Mouse (Mus musculus): ENCODE measurements at regions not wholly inside any gene's neighbourhood (a gene's known extent, or its start where the extent isn't known, plus 50 kb on each side); places are given as distances from the start of the nearest gene placed in this dataset.

DNA sequence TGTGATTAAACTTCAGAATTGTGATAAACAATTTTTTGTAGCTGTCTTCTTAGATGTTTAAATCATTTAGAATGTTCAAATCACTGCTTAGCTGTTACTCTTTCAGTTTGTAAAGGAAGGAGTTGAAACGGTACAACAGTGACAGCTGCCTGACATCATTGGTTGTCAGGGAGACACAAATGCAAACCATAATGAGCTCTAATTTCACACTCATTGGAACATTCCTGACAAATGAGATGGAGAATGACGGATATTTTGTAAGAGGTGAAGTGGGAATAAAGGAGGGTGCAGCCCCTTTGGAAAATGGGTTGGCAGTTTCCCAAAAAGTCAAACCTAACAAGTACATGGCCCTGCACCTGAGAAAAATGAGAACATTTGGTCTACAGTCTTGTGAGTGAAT, 62.5 kb downstream of the Rad51ap2 start:
- Histone ChIP-seq H3K4me3 (no peak overlapping the region), H3K4me1 (replicated peaks) (no peaks in the 10 kb centered on the region), H3K27ac (replicated peaks) (no peak overlapping the region), H3K4me2 (no peak overlapping the region), H3K36me3 (no peaks in the 10 kb centered on the region), H3K27me3 (no peaks in the 10 kb centered on the region), H3K9me3 (no peaks in the 10 kb centered on the region), H3K9ac (no peak overlapping the region)
- ATAC-seq (ENCODE audit: low read depth): no peak
- WGBS: 44% methylated on average over 2 of the region's 2 CpGs

DNA sequence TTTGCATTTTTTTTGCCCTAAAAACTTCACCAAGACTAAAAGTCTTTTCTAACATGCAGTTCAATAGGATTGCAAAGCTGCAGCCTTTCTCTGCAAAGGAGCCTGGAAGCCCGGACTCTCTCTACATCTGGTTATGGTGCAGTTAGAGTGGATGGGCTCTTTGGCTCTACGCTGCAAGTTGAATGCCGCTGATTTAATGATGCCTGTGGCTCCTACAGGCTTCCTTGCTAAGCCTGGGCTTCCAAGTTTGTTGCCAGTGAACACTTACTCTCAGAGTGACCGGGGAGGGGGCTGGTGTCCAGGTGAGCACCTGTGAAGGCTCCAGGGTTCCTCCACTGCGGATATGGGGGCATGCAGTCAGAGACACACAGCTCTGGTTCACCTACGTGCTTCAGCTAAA, 107.0 kb downstream of the Rad51ap2 start:
- ATAC-seq (ENCODE audit: low read depth): no peak
- no peak overlapping the region for H3K4me3 ChIP-seq
- no peaks in the 10 kb centered on the region for H3K4me1 ChIP-seq (replicated peaks)
- H3K9me3 ChIP-seq: no peaks in the 10 kb centered on the region
- H3K36me3 ChIP-seq: no peaks in the 10 kb centered on the region
- no peak overlapping the region for H3K4me2 ChIP-seq
- WGBS: 86% methylated on average over 6 of the region's 6 CpGs
- no peak overlapping the region for H3K9ac ChIP-seq
- no peaks in the 10 kb centered on the region for H3K27me3 ChIP-seq
- no peak overlapping the region for H3K27ac ChIP-seq (replicated peaks)

DNA sequence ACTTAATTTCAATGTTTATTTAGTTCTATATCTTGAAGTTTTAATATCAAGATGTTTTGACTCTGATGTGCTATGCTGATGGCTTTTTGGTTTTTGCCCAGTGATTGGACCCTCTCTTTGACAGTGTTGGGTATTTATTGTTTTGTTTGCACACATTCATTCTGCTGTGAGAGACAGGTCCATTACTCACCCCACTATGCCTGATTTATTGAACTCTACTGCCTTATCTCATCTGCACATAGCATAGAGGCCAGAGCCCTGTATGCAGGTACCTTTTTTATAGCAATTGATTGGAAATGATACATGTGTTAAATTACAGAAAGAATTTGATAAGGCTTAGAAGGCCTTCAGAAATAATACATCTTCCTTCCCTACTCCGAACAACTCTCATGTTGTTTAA, 114.3 kb downstream of the Rad51ap2 start:
- Histone ChIP-seq H3K27ac (replicated peaks) (no peak overlapping the region), H3K4me2 (no peak overlapping the region), H3K36me3 (no peaks in the 10 kb centered on the region), H3K4me1 (replicated peaks) (no peaks in the 10 kb centered on the region), H3K27me3 (no peaks in the 10 kb centered on the region), H3K9ac (no peak overlapping the region), H3K4me3 (no peak overlapping the region), H3K9me3 (no peaks in the 10 kb centered on the region)
- 83% methylated on average over 1 of the region's 1 CpGs for WGBS
- ATAC-seq (ENCODE audit: low read depth): peak; percentile 69

DNA sequence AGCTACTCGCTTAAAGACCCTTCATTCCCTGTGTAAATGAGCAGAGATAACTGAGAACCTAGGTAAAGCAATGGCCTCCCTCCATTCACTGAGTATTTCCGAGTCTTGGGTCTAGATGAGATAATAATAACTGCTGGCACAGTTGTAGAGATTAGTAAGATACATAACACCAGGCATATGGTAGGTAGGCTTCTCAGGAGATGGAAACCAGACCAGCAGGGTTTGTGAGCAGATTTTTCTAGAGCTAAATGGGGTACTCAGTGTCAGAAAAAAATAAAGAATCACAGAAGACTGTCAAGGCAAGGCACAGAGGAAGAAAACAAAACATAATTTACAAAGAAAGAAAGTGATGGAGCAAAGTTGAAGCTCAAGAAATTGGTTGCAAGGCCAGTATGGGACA, 148.1 kb downstream of the Rad51ap2 start:
- Histone ChIP-seq H3K36me3 (no peaks in the 10 kb centered on the region), H3K4me3 (no peak overlapping the region), H3K9ac (no peak overlapping the region), H3K27ac (replicated peaks) (no peak overlapping the region), H3K4me1 (replicated peaks) (no peaks in the 10 kb centered on the region), H3K4me2 (no peak overlapping the region), H3K9me3 (no peaks in the 10 kb centered on the region), H3K27me3 (no peaks in the 10 kb centered on the region)
- no peak for ATAC-seq (ENCODE audit: low read depth)
- 81% methylated on average over 2 of the region's 2 CpGs for WGBS

DNA sequence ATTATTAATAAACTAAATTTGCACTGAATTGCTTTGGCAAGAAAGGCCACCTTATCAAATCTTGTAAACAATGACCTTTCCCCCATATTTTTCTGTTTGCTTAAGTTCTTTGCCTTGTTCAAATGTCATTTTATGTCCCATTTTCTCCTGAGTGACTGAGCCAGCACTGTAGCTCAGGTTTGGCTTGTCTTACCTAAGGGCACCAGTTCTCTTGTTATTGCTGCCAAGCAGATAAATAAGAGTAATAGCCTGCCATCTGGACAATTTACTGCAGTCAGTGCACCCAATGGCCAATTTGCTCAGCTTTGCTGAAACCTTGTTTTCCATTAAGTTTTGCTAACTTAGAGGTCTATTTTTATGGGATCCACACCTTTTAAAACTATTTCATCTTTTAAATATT, 152.9 kb downstream of the Rad51ap2 start:
- Histone ChIP-seq H3K27me3 (no peaks in the 10 kb centered on the region), H3K4me3 (no peak overlapping the region), H3K9me3 (no peaks in the 10 kb centered on the region), H3K9ac (no peak overlapping the region), H3K27ac (replicated peaks) (no peak overlapping the region), H3K4me1 (replicated peaks) (no peaks in the 10 kb centered on the region), H3K36me3 (no peaks in the 10 kb centered on the region), H3K4me2 (no peak overlapping the region)
- no peak for ATAC-seq (ENCODE audit: low read depth)

DNA sequence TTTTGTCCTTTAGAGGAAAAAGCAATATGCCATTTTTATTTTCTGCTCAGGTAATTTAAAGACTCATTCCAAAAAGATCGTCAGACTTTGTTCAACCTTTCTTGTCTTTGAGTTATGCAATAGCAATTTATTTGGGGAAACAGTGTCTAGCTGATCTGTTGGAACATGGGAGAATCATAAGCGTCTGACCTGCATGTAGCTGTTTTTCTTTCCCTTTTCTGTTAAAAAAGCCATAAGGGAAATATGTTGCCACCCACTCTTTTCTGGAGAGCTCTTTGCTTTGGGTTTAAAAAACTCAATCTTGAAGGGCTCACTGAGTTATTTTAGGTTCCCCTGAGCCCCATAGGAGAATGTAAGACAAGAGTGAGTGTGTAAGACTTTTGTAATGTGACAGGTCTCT, 155.8 kb downstream of the Rad51ap2 start:
- no peak overlapping the region for H3K27ac ChIP-seq (replicated peaks)
- no peak overlapping the region for H3K4me3 ChIP-seq
- 82% methylated on average over 2 of the region's 2 CpGs for WGBS
- ATAC-seq (ENCODE audit: low read depth): no peak
- no peaks in the 10 kb centered on the region for H3K27me3 ChIP-seq
- no peaks in the 10 kb centered on the region for H3K4me1 ChIP-seq (replicated peaks)
- H3K9me3 ChIP-seq: no peaks in the 10 kb centered on the region
- no peak overlapping the region for H3K9ac ChIP-seq
- H3K36me3 ChIP-seq: no peaks in the 10 kb centered on the region
- no peak overlapping the region for H3K4me2 ChIP-seq

DNA sequence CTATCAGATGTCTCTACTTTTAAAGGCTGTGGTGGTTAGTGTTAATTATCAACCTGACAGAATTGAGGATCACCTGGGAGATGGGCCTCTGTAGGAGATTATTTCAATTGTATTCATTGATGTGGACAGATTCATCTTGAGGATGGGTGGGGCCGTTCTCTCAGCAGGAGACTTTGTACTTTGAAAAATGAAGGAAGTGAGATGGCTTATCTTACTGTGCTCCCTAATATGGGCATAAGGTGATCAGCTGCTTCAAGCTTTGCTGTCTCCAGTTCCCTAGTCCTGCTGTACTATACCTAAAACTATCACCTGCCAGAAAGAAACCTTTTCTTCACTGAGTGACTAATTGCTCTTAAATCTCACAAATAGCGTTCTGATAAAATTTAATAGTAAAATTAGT, 159.4 kb downstream of the Rad51ap2 start:
- Histone ChIP-seq H3K9ac (no peak overlapping the region), H3K27me3 (no peaks in the 10 kb centered on the region), H3K4me1 (replicated peaks) (no peaks in the 10 kb centered on the region), H3K27ac (replicated peaks) (no peak overlapping the region), H3K4me3 (no peak overlapping the region), H3K36me3 (no peaks in the 10 kb centered on the region), H3K4me2 (no peak overlapping the region), H3K9me3 (no peaks in the 10 kb centered on the region)
- no peak for ATAC-seq (ENCODE audit: low read depth)
- WGBS: 72% methylated on average over 2 of the region's 2 CpGs

DNA sequence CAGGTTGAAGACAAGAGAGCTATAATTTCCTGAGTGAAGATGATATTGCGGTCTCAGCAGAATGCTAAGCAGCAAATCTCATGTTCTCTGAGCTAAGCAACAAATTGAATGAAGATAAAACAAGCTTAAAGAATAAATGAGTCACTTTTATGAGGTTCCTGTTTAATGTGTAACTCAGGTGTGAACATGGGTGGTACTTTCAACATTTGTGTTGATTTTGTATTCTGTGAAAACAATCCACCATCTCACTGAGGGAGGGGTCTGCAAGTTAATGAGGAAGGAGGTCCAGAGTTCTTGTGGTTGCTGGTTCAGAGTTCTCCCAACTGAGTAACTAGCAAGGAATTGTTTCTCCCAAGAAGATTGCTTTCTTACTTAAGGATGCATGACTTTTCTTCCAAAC, 167.7 kb downstream of the Rad51ap2 start:
- no peak overlapping the region for H3K27ac ChIP-seq (replicated peaks)
- no peaks in the 10 kb centered on the region for H3K36me3 ChIP-seq
- no peaks in the 10 kb centered on the region for H3K4me1 ChIP-seq (replicated peaks)
- H3K9me3 ChIP-seq: no peaks in the 10 kb centered on the region
- H3K9ac ChIP-seq: no peak overlapping the region
- no peaks in the 10 kb centered on the region for H3K27me3 ChIP-seq
- ATAC-seq (ENCODE audit: low read depth): no peak
- H3K4me3 ChIP-seq: no peak overlapping the region
- 95% methylated on average over 1 of the region's 1 CpGs for WGBS
- H3K4me2 ChIP-seq: no peak overlapping the region

DNA sequence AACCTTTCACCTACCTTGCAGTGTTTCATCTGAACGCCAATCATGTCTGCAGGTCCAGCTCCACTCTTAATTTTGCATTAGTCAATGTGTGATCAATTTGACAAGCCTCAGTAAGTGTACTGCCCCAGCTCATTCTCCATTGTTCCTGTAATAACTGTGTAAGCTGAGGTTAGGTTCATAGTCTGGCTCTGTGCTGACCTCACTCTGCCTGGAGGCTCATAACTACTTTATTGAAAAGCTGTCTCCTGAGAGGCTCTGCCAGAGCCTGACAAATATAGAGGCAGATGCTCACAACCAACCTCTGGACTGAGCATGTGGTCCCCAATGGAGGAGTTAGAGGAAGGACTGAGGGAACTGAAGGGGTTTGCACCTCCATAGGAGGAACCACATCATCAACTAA, 174.3 kb downstream of the Rad51ap2 start:
- Histone ChIP-seq H3K36me3 (no peaks in the 10 kb centered on the region), H3K4me2 (no peak overlapping the region), H3K27ac (replicated peaks) (no peak overlapping the region), H3K27me3 (no peaks in the 10 kb centered on the region), H3K9me3 (no peaks in the 10 kb centered on the region), H3K4me3 (no peak overlapping the region), H3K9ac (no peak overlapping the region), H3K4me1 (replicated peaks) (no peaks in the 10 kb centered on the region)
- ATAC-seq (ENCODE audit: low read depth): no peak
- 82% methylated on average over 1 of the region's 1 CpGs for whole genome bisulfite sequencing

DNA sequence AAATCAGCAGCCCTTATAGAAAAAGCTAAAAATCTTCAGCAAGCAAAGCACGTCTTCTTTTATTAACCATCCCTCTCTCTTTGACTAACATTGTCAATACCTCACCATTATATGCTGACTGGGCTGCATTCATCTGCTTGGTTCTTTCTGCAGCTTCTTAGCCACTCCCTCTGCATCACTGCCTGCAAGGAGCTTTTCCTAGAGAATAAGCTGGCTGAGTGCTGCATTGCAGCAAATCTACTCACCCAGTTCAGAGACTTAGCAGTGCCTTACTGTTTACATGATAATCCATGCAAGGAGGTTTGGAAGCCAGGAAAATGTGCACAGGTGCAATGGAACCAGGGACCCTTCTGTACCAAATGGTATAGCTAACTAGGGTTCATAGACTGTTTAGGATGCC, 175.9 kb downstream of the Rad51ap2 start:
- Histone ChIP-seq H3K4me3 (no peak overlapping the region), H3K36me3 (no peaks in the 10 kb centered on the region), H3K27ac (replicated peaks) (no peak overlapping the region), H3K9ac (no peak overlapping the region), H3K9me3 (no peaks in the 10 kb centered on the region), H3K4me2 (no peak overlapping the region), H3K4me1 (replicated peaks) (no peaks in the 10 kb centered on the region), H3K27me3 (no peaks in the 10 kb centered on the region)
- 76% methylated on average over 1 of the region's 1 CpGs for WGBS
- no peak for ATAC-seq (ENCODE audit: low read depth)

DNA sequence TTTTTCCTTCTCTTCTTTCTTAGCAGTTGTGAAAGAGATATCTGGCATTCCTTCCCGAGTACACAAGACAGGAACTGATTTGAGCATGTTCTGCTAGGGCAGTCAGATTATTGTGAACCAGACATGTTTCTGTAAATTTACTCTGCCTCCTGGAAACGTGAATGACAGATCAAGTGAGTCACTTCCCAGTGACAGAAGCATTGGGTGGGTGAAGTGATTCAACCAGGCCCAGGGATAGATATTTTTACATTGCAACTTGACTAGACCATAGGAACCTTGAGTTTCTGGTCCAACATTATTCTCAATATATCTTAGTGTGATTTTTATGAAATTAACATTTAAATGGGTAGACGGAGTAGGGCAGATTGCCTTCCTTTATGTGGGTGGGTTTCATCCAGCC, 217.4 kb downstream of the Rad51ap2 start:
- H3K9me3 ChIP-seq: no peaks in the 10 kb centered on the region
- H3K27ac ChIP-seq (replicated peaks): no peak overlapping the region
- H3K9ac ChIP-seq: no peak overlapping the region
- WGBS: 81% methylated on average over 3 of the region's 3 CpGs
- ATAC-seq (ENCODE audit: low read depth): no peak
- no peaks in the 10 kb centered on the region for H3K27me3 ChIP-seq
- H3K4me3 ChIP-seq: no peak overlapping the region
- H3K36me3 ChIP-seq: no peaks in the 10 kb centered on the region
- H3K4me2 ChIP-seq: no peak overlapping the region
- H3K4me1 ChIP-seq (replicated peaks): no peaks in the 10 kb centered on the region

DNA sequence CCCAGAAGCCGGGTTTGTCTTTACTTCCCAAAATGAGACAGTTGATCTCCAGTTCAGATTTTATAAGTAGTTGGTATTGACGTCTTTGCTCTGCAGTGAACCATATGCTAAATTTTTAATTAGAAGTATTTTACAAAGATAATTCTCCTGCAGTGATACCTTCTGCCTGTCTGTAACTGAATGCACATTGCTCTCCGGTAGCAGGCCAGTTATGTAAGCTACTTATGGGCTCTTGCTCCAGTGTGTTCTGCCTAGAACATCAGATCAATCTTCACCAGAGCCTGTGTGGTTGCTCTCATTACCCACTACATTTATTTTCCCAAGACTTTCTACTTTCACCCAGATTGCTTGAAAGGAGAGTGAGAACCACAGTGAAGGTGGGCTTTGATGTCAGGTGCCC, 238.9 kb downstream of the Rad51ap2 start:
- Histone ChIP-seq H3K9ac (no peak overlapping the region), H3K27me3 (no peaks in the 10 kb centered on the region)
- 77% methylated on average over 3 of the region's 3 CpGs for WGBS

DNA sequence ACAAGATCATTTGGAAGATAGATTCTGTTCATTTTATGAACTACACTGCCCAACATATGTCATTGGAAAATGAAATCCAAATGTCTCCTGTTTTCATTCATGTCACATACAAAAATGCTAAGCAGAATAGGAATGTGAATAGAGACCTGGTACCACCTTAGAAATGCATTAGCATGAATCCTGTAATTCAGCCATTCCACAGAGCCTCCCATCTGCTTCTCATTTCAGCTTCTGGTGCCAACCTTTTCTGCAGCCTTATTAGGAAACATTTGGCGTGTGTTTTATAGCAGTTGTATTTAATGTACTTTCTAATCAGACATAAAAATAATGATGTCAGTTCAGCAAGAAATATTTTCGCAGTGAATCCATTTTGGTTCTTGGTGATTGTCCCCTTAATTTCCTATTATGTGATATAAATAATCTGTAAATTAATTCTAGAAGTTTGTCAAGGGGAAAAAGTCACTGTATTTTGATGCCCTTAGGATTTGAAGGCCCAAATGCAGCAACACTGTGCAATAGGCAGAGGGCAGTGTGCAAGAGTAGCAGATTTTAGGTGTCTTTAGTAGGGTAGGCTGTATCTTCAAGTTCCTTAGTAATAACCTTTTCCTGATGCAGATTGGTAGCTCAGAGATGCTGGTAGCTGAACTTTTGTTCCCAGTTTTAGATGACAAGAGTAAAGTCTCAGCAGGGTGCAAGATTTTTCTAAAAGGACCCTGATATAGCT, 253.2 kb downstream of the Rad51ap2 start:
- Histone ChIP-seq H3K9me3 (no peaks in the 10 kb centered on the region), H3K4me2 (no peak overlapping the region), H3K36me3 (no peaks in the 10 kb centered on the region), H3K4me3 (no peak overlapping the region), H3K9ac (no peak overlapping the region), H3K27me3 (no peaks in the 10 kb centered on the region), H3K27ac (replicated peaks) (no peak overlapping the region), H3K4me1 (replicated peaks) (no peaks in the 10 kb centered on the region)
- WGBS: 77% methylated on average over 2 of the region's 2 CpGs
- no peak for ATAC-seq (ENCODE audit: low read depth)

More for the DNA sequence above, 238.9 kb downstream of the Rad51ap2 start:
- Histone ChIP-seq H3K9me3 (0 out of 2 replicates have a peak, but pooled peaks cover 10% of the 10 kb centered on the region), H3K4me3 (no peak overlapping the region), H3K36me3 (no peaks in the 10 kb centered on the region), H3K4me2 (no peak overlapping the region), H3K27ac (replicated peaks) (no peak overlapping the region), H3K4me1 (replicated peaks) (no peaks in the 10 kb centered on the region)
- ATAC-seq (ENCODE audit: low read depth): no peak

Measured in neural tube, embryonic 13.5 days (tissue).